Comparison of ENCODE assay signal across 23 mouse cellular contexts in genomic region chr2:163631715-163632114, GRCm38 (mm10). TPM values are rescaled to one million over a fixed set of nuclear protein-coding genes. Genes with fewer than 3 reads are reported as not detected.
DNase-seq lines count a peak whose midpoint lies in the region; ATAC-seq and TF ChIP-seq lines count a peak whose summit lies in the region.
"Had no signal": no experiment of that assay in that cellular context is flagged by ENCODE, and none has a peak within 500 bp of the region (broad histone marks: within the 10 kb centered on the region; RNA-seq: fewer than 3 reads in every experiment).

No protein-coding gene starts in this region.

- TF ChIP-seq CTCF in left cerebral cortex, adult 2 months (IDR thresholded peaks at IDR 0.05) = peak; percentile 41
- TF ChIP-seq CTCF in E14TG2a.4 (conservative IDR thresholded peaks at IDR 0.05; ENCODE audit: low read length) (peak; percentile 46), Patski (IDR thresholded peaks at IDR 0.05) (peak; percentile 54)

- no peak overlapping the region for H3K4me3 ChIP-seq in left cerebral cortex, adult 2 months
- H3K4me3 ChIP-seq in E14TG2a.4 (replicated peaks; ENCODE audit: low read length) = no peak overlapping the region
- H3K4me3 ChIP-seq: embryonic facial prominence, embryonic 10.5 days; embryonic facial prominence, embryonic 15.5 days; forebrain, embryonic 12.5 days; hindbrain, embryonic 13.5 days; limb, embryonic 13.5 days; liver, embryonic 13.5 days; neural tube, embryonic 13.5 days had no signal

- H3K9me3 ChIP-seq in E14TG2a.4 (ENCODE audit: low read length) = no peaks in the 10 kb centered on the region
- H3K9me3 ChIP-seq: embryonic facial prominence, embryonic 10.5 days; embryonic facial prominence, embryonic 15.5 days; forebrain, embryonic 12.5 days; hindbrain, embryonic 13.5 days; limb, embryonic 13.5 days; liver, embryonic 13.5 days; neural tube, embryonic 13.5 days had no signal

- H3K27me3 ChIP-seq in E14TG2a.4 (ENCODE audit: insufficient read depth, low read length) = no peaks in the 10 kb centered on the region
- no peaks in the 10 kb centered on the region for H3K27me3 ChIP-seq in Patski
- H3K27me3 ChIP-seq: embryonic facial prominence, embryonic 15.5 days; forebrain, embryonic 12.5 days; hindbrain, embryonic 13.5 days; limb, embryonic 13.5 days; liver, embryonic 13.5 days; neural tube, embryonic 13.5 days had no signal

- peaks cover 76% of the 10 kb centered on the region for H3K36me3 ChIP-seq in E14TG2a.4 (ENCODE audit: insufficient read depth, low read length)

- POLR2A ChIA-PET in Patski (lab: Charles Lee) = no interaction called here

- in situ Hi-C loops in Patski (cut with MboI; ENCODE audit: low pct_unique_long_range_greater_than_20kb) = no loop called here

- CTCF ChIA-PET in Patski (lab: Charles Lee) = interaction anchor here (0.9 to 3.1 kb wide), 7 partner anchors 8 to 97 kb away, joined by 3 to 10 read pairs (median 4); partner anchors contain the start of gene Pkig

- no peaks in the 10 kb centered on the region for H3K4me1 ChIP-seq in E14TG2a.4 (replicated peaks; ENCODE audit: low read depth, low read length)
- H3K4me1 ChIP-seq: embryonic facial prominence, embryonic 10.5 days; embryonic facial prominence, embryonic 15.5 days; forebrain, embryonic 12.5 days; hindbrain, embryonic 13.5 days; limb, embryonic 13.5 days; neural tube, embryonic 13.5 days had no signal

- peak; percentile 37 for DNase-seq in heart, adult 11 months
- DNase-seq in heart, postnatal 4 days = no peak
- no peak for DNase-seq in left cerebral cortex, adult 2 months (ENCODE audit: extremely low spot score in 1 of 2, low spot score in 2 of 2)
- DNase-seq in left cerebral cortex, adult 8-10 months (ENCODE audit: low spot score in 2 of 2) = no peak
- DNase-seq in Patski (ENCODE audit: low read depth, low spot score) = no peak
- DNase-seq in frontal cortex, postnatal 25 days (ENCODE audit: low spot score in 2 of 2) = no peak
- DNase-seq in kidney, adult 8-10 months = no peak
- DNase-seq: adrenal gland, postnatal 36 days; cerebellum, adult 18-20 months; cerebellum, postnatal 10 days; heart, postnatal 36 days; kidney, adult 11 months; layer of hippocampus, adult 9-11 months; liver, embryonic 13.5 days; lung, embryonic 14.5 days; thymus, postnatal 4 days had no signal

- intact Hi-C loops in left cerebral cortex, adult 2 months (cut with DNase I) = no loop called here

- no peak overlapping the region for H3K27ac ChIP-seq in left cerebral cortex, adult 2 months
- H3K27ac ChIP-seq: embryonic facial prominence, embryonic 10.5 days; embryonic facial prominence, embryonic 15.5 days; forebrain, embryonic 12.5 days; hindbrain, embryonic 13.5 days; limb, embryonic 13.5 days; liver, embryonic 13.5 days; neural tube, embryonic 13.5 days had no signal

- no peak for ATAC-seq in Patski

RNA-seq across cellular contexts. Expression of gene Serinc3, which starts 13.2 kb away (rescaled TPM):
- 100 to 1,000 TPM; 239 to 253 TPM for total RNA-seq in heart, postnatal 4 days (2021)
- total RNA-seq in left cerebral cortex, adult 2 months (2021) = 100 to 1,000 TPM; 213 to 234 TPM
- 100 to 1,000 TPM; 225 to 241 (median 233) TPM for total RNA-seq in left cerebral cortex, adult 8-10 months (2022)
- polyA plus RNA-seq in Patski (2021) = 238 TPM

RNA-seq across cellular contexts. Expression of gene Pkig, which starts 26.5 kb away (rescaled TPM):
- 100 to 1,000 TPM; 204 to 207 TPM for total RNA-seq in heart, postnatal 4 days (2021)
- total RNA-seq in left cerebral cortex, adult 2 months (2021) = 100 to 1,000 TPM; 126 to 129 TPM
- 100 to 1,000 TPM; 112 to 128 (median 121) TPM for total RNA-seq in left cerebral cortex, adult 8-10 months (2022)
- polyA plus RNA-seq in Patski (2021) = 87.0 TPM

RNA-seq across cellular contexts. Expression of gene Ttpal, which starts 29.6 kb away (rescaled TPM):
- 10 to 100 TPM; 13.1 to 14.0 TPM for total RNA-seq in heart, postnatal 4 days (2021)
- total RNA-seq in left cerebral cortex, adult 2 months (2021) = 10 to 100 TPM; 69.9 to 81.2 TPM
- total RNA-seq in left cerebral cortex, adult 8-10 months (2022) = 10 to 100 TPM; 53.4 to 61.2 (median 59.0) TPM
- 19.4 TPM for polyA plus RNA-seq in Patski (2021)
